Mouse (Mus musculus): ENCODE data around the gene Robo4. TPM values are rescaled to one million over a fixed set of nuclear protein-coding genes. Genes with fewer than 3 reads are reported as not detected.

Gene Robo4
- total and polyA plus RNA-seq, 3 experiments, result not detected

- TF ChIP-seq CHD2 (IDR thresholded peaks at IDR 0.05; ENCODE audit: low read length) (no peak), NRF1 (IDR thresholded peaks at IDR 0.05; ENCODE audit: insufficient read depth, low read depth, low read length, poor library complexity, severe bottlenecking) (no peak), CTCF (IDR thresholded peaks at IDR 0.05 in 2 of 3, conservative IDR thresholded peaks at IDR 0.05 in 1 of 3; ENCODE audit: control insufficient read depth in 1 of 3, insufficient read depth in 1 of 3, low read depth in 2 of 3, low read length in 3 of 3, poor library complexity in 1 of 3, severe bottlenecking in 1 of 3) (no peak), JUND (IDR thresholded peaks at IDR 0.05; ENCODE audit: low read depth, low read length) (no peak), POLR2A (IDR thresholded peaks at IDR 0.05; ENCODE audit: control insufficient read depth in 1 of 2, insufficient read depth in 1 of 2, low read depth in 1 of 2, low read length in 2 of 2, poor library complexity in 1 of 2) (no peak), ZNF384 (IDR thresholded peaks at IDR 0.05; ENCODE audit: low read depth, low read length) (no peak), CHD1 (IDR thresholded peaks at IDR 0.05; ENCODE audit: low read depth, low read length) (no peak), TAL1 (IDR thresholded peaks at IDR 0.05; ENCODE audit: low read length) (no peak), E2F4 (IDR thresholded peaks at IDR 0.05; ENCODE audit: borderline replicate concordance, low read depth, low read length) (no peak), BHLHE40 (IDR thresholded peaks at IDR 0.05; ENCODE audit: borderline replicate concordance, low read depth, low read length) (no peak), SMC3 (IDR thresholded peaks at IDR 0.05; ENCODE audit: low read depth, low read length) (no peak), EP300 (IDR thresholded peaks at IDR 0.05; ENCODE audit: low read depth in 1 of 2, low read length in 2 of 2) (no peak), MXI1 (IDR thresholded peaks at IDR 0.05; ENCODE audit: low read depth, low read length) (no peak)
- Histone ChIP-seq H3K4me3 (ENCODE audit: control insufficient read depth in 1 of 2, insufficient read depth in 1 of 2, low read depth in 2 of 2, low read length in 2 of 2) (no peak overlapping the region), H3K27ac (ENCODE audit: control insufficient read depth, low read depth, low read length) (no peak overlapping the region)
Observed at GRCm38 (mm10) chr9:37363551-37363950, 38.1 kb upstream of the Robo4 start.

GRCm38 (mm10) chr9:37364392-37364791 lies 37.3 kb upstream of the Robo4 start:
- H3K9ac ChIP-seq (ENCODE audit: control insufficient read depth, low read depth, low read length, poor library complexity, severe bottlenecking), result no peak overlapping the region
- TF ChIP-seq CHD1 (IDR thresholded peaks at IDR 0.05; ENCODE audit: low read depth, low read length) (no peak), EP300 (IDR thresholded peaks at IDR 0.05; ENCODE audit: low read depth in 1 of 2, low read length in 2 of 2) (no peak)
- no peak overlapping the region for H3K4me3 ChIP-seq (ENCODE audit: control insufficient read depth in 1 of 2, insufficient read depth in 1 of 2, low read depth in 2 of 2, low read length in 2 of 2)
- H3K36me3 ChIP-seq (ENCODE audit: control insufficient read depth in 1 of 2, insufficient read depth in 2 of 2, low read length in 2 of 2), result no peaks in the 10 kb centered on the region
- H3K79me2 ChIP-seq (ENCODE audit: control insufficient read depth, insufficient read depth, low read length, poor library complexity), result no peaks in the 10 kb centered on the region; the same call in 1 of the 2 replicates
- no peak for DNase-seq (ENCODE audit: low read depth, low spot score)
- H3K9me3 ChIP-seq (replicated peaks; ENCODE audit: insufficient read depth, low read length), result no peaks in the 10 kb centered on the region
- H3K27ac ChIP-seq (ENCODE audit: control insufficient read depth, low read depth, low read length), result no peak overlapping the region
- peaks cover 2% of the 10 kb centered on the region in 2 experiments for H3K27me3 ChIP-seq (ENCODE audit: control insufficient read depth in 1 of 2, insufficient read depth in 2 of 2, low read length in 2 of 2)
- H3K4me1 ChIP-seq (ENCODE audit: control insufficient read depth in 1 of 2, insufficient read depth in 2 of 2, low read length in 2 of 2), result no peaks in the 10 kb centered on the region

More at GRCm38 (mm10) chr9:37363551-37363950, 38.1 kb upstream of the Robo4 start:
- Histone ChIP-seq H3K27me3 (ENCODE audit: control insufficient read depth in 1 of 2, insufficient read depth in 2 of 2, low read length in 2 of 2) (peaks cover 0 to 2% of the 10 kb centered on the region in 2 experiments; a peak in 3 of 4 replicates), H3K79me2 (ENCODE audit: control insufficient read depth, insufficient read depth, low read length, poor library complexity) (no peaks in the 10 kb centered on the region; the same call in 1 of the 2 replicates), H3K36me3 (ENCODE audit: control insufficient read depth in 1 of 2, insufficient read depth in 2 of 2, low read length in 2 of 2) (no peaks in the 10 kb centered on the region), H3K9me3 (replicated peaks; ENCODE audit: insufficient read depth, low read length) (no peaks in the 10 kb centered on the region), H3K4me1 (ENCODE audit: control insufficient read depth in 1 of 2, insufficient read depth in 2 of 2, low read length in 2 of 2) (no peaks in the 10 kb centered on the region), H3K9ac (ENCODE audit: control insufficient read depth, low read depth, low read length, poor library complexity, severe bottlenecking) (no peak overlapping the region)
- DNase-seq (ENCODE audit: low read depth, low spot score), result no peak

DNA sequence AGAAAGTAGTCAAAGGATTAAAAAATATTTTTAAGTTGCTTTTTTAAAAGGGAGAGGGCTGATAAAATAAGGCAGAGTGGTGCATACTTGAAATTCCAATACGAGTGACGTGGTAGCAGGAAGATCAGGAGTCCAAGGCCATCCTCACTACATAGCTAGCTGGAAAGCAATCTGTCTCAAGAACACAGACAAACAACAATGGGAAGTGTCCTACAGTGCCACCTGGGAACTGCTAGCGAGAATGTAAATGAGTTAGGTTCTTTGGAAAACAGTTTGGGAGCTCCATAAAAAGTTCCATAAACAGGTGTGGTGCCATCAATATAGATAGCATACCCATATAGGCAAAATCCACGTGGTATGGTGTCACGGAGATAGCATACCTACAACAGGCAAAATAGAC lies 36.0 kb upstream of the Robo4 start:
- Histone ChIP-seq H3K27me3 (ENCODE audit: control insufficient read depth in 1 of 2, insufficient read depth in 2 of 2, low read length in 2 of 2) (peaks cover 2 to 6% of the 10 kb centered on the region in 2 experiments), H3K9ac (ENCODE audit: control insufficient read depth, low read depth, low read length, poor library complexity, severe bottlenecking) (no peak overlapping the region), H3K9me3 (replicated peaks; ENCODE audit: insufficient read depth, low read length) (no peaks in the 10 kb centered on the region), H3K4me1 (ENCODE audit: control insufficient read depth in 1 of 2, insufficient read depth in 2 of 2, low read length in 2 of 2) (no peaks in the 10 kb centered on the region), H3K27ac (ENCODE audit: control insufficient read depth, low read depth, low read length) (no peak overlapping the region), H3K4me3 (ENCODE audit: control insufficient read depth in 1 of 2, insufficient read depth in 1 of 2, low read depth in 2 of 2, low read length in 2 of 2) (no peak overlapping the region), H3K36me3 (ENCODE audit: control insufficient read depth in 1 of 2, insufficient read depth in 2 of 2, low read length in 2 of 2) (no peaks in the 10 kb centered on the region), H3K79me2 (ENCODE audit: control insufficient read depth, insufficient read depth, low read length, poor library complexity) (no peaks in the 10 kb centered on the region; the same call in 1 of the 2 replicates)
- no peak for TF ChIP-seq ZC3H11A (IDR thresholded peaks at IDR 0.05; ENCODE audit: low read depth, low read length)
- no peak for TF ChIP-seq USF1 (IDR thresholded peaks at IDR 0.05; ENCODE audit: low read depth, low read length)
- no peak for TF ChIP-seq NELFE (IDR thresholded peaks at IDR 0.05; ENCODE audit: low read depth, low read length)
- no peak for TF ChIP-seq POLR2A (IDR thresholded peaks at IDR 0.05; ENCODE audit: control insufficient read depth in 1 of 2, insufficient read depth in 1 of 2, low read depth in 1 of 2, low read length in 2 of 2, poor library complexity in 1 of 2)
- no peak for TF ChIP-seq USF2 (IDR thresholded peaks at IDR 0.05; ENCODE audit: borderline replicate concordance in 1 of 2, insufficient read depth in 1 of 2, low read depth in 1 of 2, low read length in 2 of 2)
- no peak for TF ChIP-seq SIN3A (IDR thresholded peaks at IDR 0.05; ENCODE audit: low read length)
- no peak for TF ChIP-seq MAFK (IDR thresholded peaks at IDR 0.05; ENCODE audit: borderline replicate concordance, low read depth, low read length)
- no peak for TF ChIP-seq BHLHE40 (IDR thresholded peaks at IDR 0.05; ENCODE audit: borderline replicate concordance, low read depth, low read length)
- TF ChIP-seq MYC (IDR thresholded peaks at IDR 0.05; ENCODE audit: low read depth, low read length), result no peak
- TF ChIP-seq GATA1 (IDR thresholded peaks at IDR 0.05; ENCODE audit: low read depth, low read length), result no peak
- no peak for TF ChIP-seq EP300 (IDR thresholded peaks at IDR 0.05; ENCODE audit: low read depth in 1 of 2, low read length in 2 of 2)
- TF ChIP-seq POLR2AphosphoS2 (IDR thresholded peaks at IDR 0.05; ENCODE audit: low read length), result no peak
- no peak for TF ChIP-seq TAL1 (IDR thresholded peaks at IDR 0.05; ENCODE audit: low read length)
- DNase-seq (ENCODE audit: low read depth, low spot score), result no peak

Measured in MEL (cell line).